Comparison of ENCODE assay signal across 14 mouse cellular contexts in the genomic region with DNA sequence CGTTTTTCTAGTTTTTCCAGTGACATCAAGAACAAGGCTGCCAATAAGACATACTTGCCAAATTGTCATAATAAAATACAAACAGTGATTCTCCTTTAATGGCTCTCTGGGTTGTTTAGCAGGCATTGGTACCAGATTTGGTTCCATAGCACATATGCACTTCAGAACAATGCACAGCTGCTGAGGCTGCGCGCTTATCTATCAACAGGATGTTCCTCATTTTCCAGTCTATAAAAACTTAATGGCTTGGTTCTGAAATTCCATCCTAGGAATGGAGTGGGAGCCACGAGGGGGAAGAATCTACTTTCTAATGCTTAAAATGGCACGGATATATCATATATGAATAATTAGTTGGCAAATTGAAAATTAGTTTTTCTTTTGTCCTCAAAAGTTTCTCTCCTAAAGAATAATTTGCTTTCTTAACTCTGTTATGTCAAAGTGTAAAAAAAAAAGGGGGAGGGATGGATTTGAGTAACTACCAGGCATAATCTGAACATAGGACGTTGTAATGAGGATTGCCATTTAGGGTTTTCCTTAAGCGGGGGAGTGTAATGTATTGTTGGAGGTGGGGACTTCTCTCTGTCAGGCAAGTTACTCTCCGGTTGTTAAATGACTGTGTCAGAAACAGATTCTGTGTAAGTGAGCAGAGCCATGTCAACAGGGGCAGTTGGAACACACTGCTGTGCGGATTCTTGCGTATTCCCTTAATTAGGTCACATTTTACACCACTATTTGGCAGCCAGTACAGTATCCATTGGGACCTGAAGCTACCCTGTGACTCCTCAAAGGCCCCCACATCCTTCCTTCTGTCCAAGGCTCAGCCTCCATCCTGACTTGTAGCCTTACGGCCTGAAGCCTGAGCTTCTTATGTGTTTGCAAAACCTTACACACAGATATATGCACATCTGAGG.
DNase-seq lines count a peak whose midpoint lies in the region; ATAC-seq lines count a peak whose summit lies in the region.
"Had no signal": no experiment of that assay in that cellular context is flagged by ENCODE, and none has a peak within 500 bp of the region (broad histone marks: within the 10 kb centered on the region; RNA-seq: fewer than 3 reads in every experiment).

No protein-coding gene starts in this region.

- H3K4me3 ChIP-seq in heart, embryonic 16.5 days (ENCODE audit: low read length) = no peak overlapping the region
- no peak overlapping the region for H3K4me3 ChIP-seq in midbrain, embryonic 11.5 days (ENCODE audit: low read depth, low read length)
- no peak overlapping the region for H3K4me3 ChIP-seq in midbrain, embryonic 14.5 days (replicated peaks; ENCODE audit: low read depth, low read length)
- H3K4me3 ChIP-seq: embryonic facial prominence, embryonic 12.5 days; heart, embryonic 13.5 days; liver, embryonic 15.5 days had no signal

- H3K36me3 ChIP-seq in heart, embryonic 16.5 days (ENCODE audit: control insufficient read depth, insufficient read depth) = peaks cover 8% of the 10 kb centered on the region
- H3K36me3 ChIP-seq in midbrain, embryonic 11.5 days (ENCODE audit: control insufficient read depth, insufficient read depth, low read length) = no peaks in the 10 kb centered on the region; the same call in 1 of the 2 replicates
- H3K36me3 ChIP-seq in midbrain, embryonic 14.5 days (ENCODE audit: control insufficient read depth, insufficient read depth, low read length) = peaks cover 41% of the 10 kb centered on the region
- H3K36me3 ChIP-seq: liver, embryonic 15.5 days had no signal

- no peak overlapping the region for H3K9ac ChIP-seq in heart, embryonic 16.5 days (ENCODE audit: low read length)
- H3K9ac ChIP-seq in midbrain, embryonic 11.5 days (ENCODE audit: low read length) = no peak overlapping the region
- H3K9ac ChIP-seq in midbrain, embryonic 14.5 days (replicated peaks; ENCODE audit: low read length) = no peak overlapping the region
- H3K9ac ChIP-seq: embryonic facial prominence, embryonic 12.5 days; heart, embryonic 13.5 days; liver, embryonic 15.5 days had no signal

- no peak overlapping the region for H3K4me2 ChIP-seq in heart, embryonic 16.5 days (ENCODE audit: low read depth, low read length)
- H3K4me2 ChIP-seq in midbrain, embryonic 11.5 days = no peak overlapping the region
- H3K4me2 ChIP-seq in midbrain, embryonic 14.5 days (ENCODE audit: low read length) = no peak overlapping the region
- H3K4me2 ChIP-seq: embryonic facial prominence, embryonic 12.5 days; heart, embryonic 13.5 days; liver, embryonic 15.5 days had no signal

- WGBS in heart, embryonic 16.5 days = 73% methylated on average over 11 of the region's 11 CpGs
- WGBS in midbrain, embryonic 11.5 days = 92% methylated on average over 11 of the region's 11 CpGs
- 87% methylated on average over 11 of the region's 11 CpGs for WGBS in midbrain, embryonic 14.5 days

- H3K4me1 ChIP-seq in heart, embryonic 16.5 days (ENCODE audit: control insufficient read depth, insufficient read depth, low read length) = no peaks in the 10 kb centered on the region
- no peaks in the 10 kb centered on the region for H3K4me1 ChIP-seq in midbrain, embryonic 11.5 days (ENCODE audit: control insufficient read depth, insufficient read depth, low read length)
- H3K4me1 ChIP-seq in midbrain, embryonic 14.5 days (ENCODE audit: control insufficient read depth, insufficient read depth, low read length) = no peaks in the 10 kb centered on the region; the same call in 1 of the 2 replicates
- H3K4me1 ChIP-seq: embryonic facial prominence, embryonic 12.5 days; heart, embryonic 13.5 days; liver, embryonic 15.5 days had no signal

- peak; percentile 62 for ATAC-seq in cerebellum, adult (ENCODE audit: insufficient number of reproducible peaks, low FRiP score, low TSS enrichment)
- ATAC-seq in heart, embryonic 16.5 days (replicated peaks; ENCODE audit: extremely low read depth, insufficient read depth, low FRiP score) = no peak
- ATAC-seq in midbrain, embryonic 11.5 days (ENCODE audit: low FRiP score) = no peak
- ATAC-seq in midbrain, embryonic 14.5 days (ENCODE audit: low FRiP score, low TSS enrichment) = no peak
- ATAC-seq: intestine, embryonic 16.5 days had no signal

- no peaks in the 10 kb centered on the region for H3K27me3 ChIP-seq in heart, embryonic 16.5 days (ENCODE audit: control insufficient read depth, insufficient read depth, low read length)
- H3K27me3 ChIP-seq in midbrain, embryonic 11.5 days (ENCODE audit: control insufficient read depth, insufficient read depth, low read length) = no peaks in the 10 kb centered on the region
- no peaks in the 10 kb centered on the region for H3K27me3 ChIP-seq in midbrain, embryonic 14.5 days (ENCODE audit: control insufficient read depth, insufficient read depth, low read length)
- H3K27me3 ChIP-seq: embryonic facial prominence, embryonic 12.5 days; heart, embryonic 13.5 days; liver, embryonic 15.5 days had no signal

- intact Hi-C loops in heart, postnatal 25 days (cut with DNase I) = no loop called here

- DNase-seq in cerebellum, postnatal 4 days (ENCODE audit: low spot score in 2 of 2) = no peak
- DNase-seq in heart, postnatal 25 days (ENCODE audit: low spot score) = no peak
- DNase-seq in midbrain, embryonic 11.5 days (ENCODE audit: low spot score, missing footprints) = peak; percentile 60
- no peak for DNase-seq in midbrain, embryonic 14.5 days
- DNase-seq in mesoderm, embryonic 11.5 days (ENCODE audit: low read depth, low spot score) = peak; percentile 9
- no peak for DNase-seq in B cell, adult 2 months
- DNase-seq: adrenal gland, adult 8-10 months; right cerebral cortex, postnatal 25 days had no signal

- no peaks in the 10 kb centered on the region for H3K9me3 ChIP-seq in heart, embryonic 16.5 days (replicated peaks; ENCODE audit: control insufficient read depth, low read length)
- H3K9me3 ChIP-seq in midbrain, embryonic 11.5 days (ENCODE audit: control insufficient read depth, low read length) = no peaks in the 10 kb centered on the region
- H3K9me3 ChIP-seq in midbrain, embryonic 14.5 days (ENCODE audit: control insufficient read depth, low read length) = no peaks in the 10 kb centered on the region
- H3K9me3 ChIP-seq: embryonic facial prominence, embryonic 12.5 days; heart, embryonic 13.5 days; liver, embryonic 15.5 days had no signal

- H3K27ac ChIP-seq in heart, embryonic 16.5 days (ENCODE audit: low read length) = peak overlapping the region; percentile 35; the same call in 1 of the 2 replicates
- H3K27ac ChIP-seq in midbrain, embryonic 11.5 days (ENCODE audit: low read depth, low read length) = no peak overlapping the region
- no peak overlapping the region for H3K27ac ChIP-seq in midbrain, embryonic 14.5 days (replicated peaks; ENCODE audit: low read depth, low read length)
- H3K27ac ChIP-seq: embryonic facial prominence, embryonic 12.5 days; heart, embryonic 13.5 days; liver, embryonic 15.5 days had no signal

Comparison
In these comparisons a context has a peak if more than half of its experiments do, and no peak if none do; other contexts are left out.
1. DNase-seq: peak in midbrain, embryonic 11.5 days (single experiment) and mesoderm, embryonic 11.5 days (single experiment); none in cerebellum, postnatal 4 days (0 of 2), heart, postnatal 25 days (single experiment), midbrain, embryonic 14.5 days (single experiment) and B cell, adult 2 months (0 of 2).